Mouse (Mus musculus) small intestine, adult 2 months (tissue): ENCODE results near the gene Capn13. TPM values are rescaled to one million over a fixed set of nuclear protein-coding genes. Genes with fewer than 3 reads are reported as not detected.
A peak's percentile ranks its signal among the peaks of the same experiment; 100 is the strongest.

Source experiments
- H3K27ac ChIP-seq: fragments of 200-500 bp; 2 replicates; pipeline ENCODE4 v1.5.1; 2012; ENCODE audit warnings: low read depth, low read length, control low read depth, inconsistent platforms; ENCODE audit not compliant: insufficient read depth
- H3K27me3 ChIP-seq: fragments of 200-500 bp; 2 replicates; pipeline ENCODE4 v1.6.1; 2012; ENCODE audit warnings: mild to moderate bottlenecking, moderate library complexity, low read length, inconsistent platforms; ENCODE audit not compliant: control insufficient read depth, insufficient read depth
- H3K36me3 ChIP-seq: fragments of 200-500 bp; 2 replicates; pipeline ENCODE4 v1.6.1; 2012; ENCODE audit warnings: mild to moderate bottlenecking, low read length, control low read depth, inconsistent platforms; ENCODE audit not compliant: control insufficient read depth, insufficient read depth
- H3K4me1 ChIP-seq: fragments of 200-500 bp; 2 replicates; pipeline ENCODE4 v1.6.1; 2012; ENCODE audit warnings: low read length, inconsistent platforms, mixed read lengths; ENCODE audit not compliant: control insufficient read depth, insufficient read depth, insufficient read length
- H3K4me3 ChIP-seq: fragments of 200-500 bp; 2 replicates; pipeline ENCODE4 v1.5.1; 2012; ENCODE audit warnings: low read depth, mild to moderate bottlenecking, control low read depth, inconsistent platforms, low read length, moderate library complexity
- CTCF ChIP-seq: fragments of 200-500 bp; IDR thresholded peaks from 2 replicates; pipeline ENCODE4 v1.5.1; 2012; ENCODE audit warnings: low read depth, mild to moderate bottlenecking, control low read depth, inconsistent platforms, low read length, moderate library complexity, mixed read lengths; ENCODE audit not compliant: insufficient replicate concordance, insufficient read length; ENCODE audit errors: extremely low read depth
- POLR2A ChIP-seq: fragments of 200-500 bp; IDR thresholded peaks from 2 replicates; pipeline ENCODE4 v1.6.1; 2012; ENCODE audit warnings: low read depth, mild to moderate bottlenecking, control low read depth, inconsistent platforms, low read length, moderate library complexity
- WGBS: fragments of 180-500 bp; shearing (Covaris S2); methylation state at CpG from one replicate; pipeline ENCODE4 v1.1.7; 2018; 5-methylcytosine and 5-hydroxymethylcytosine counted together
- polyA plus RNA-seq: library from polyadenylated mRNA; depleted of rRNA; stranded (reverse); fragments of >200 nt; gene quantifications from 2 replicates; pipeline ENCODE4 v1.2.3, GENCODE M21; 2012

Gene Capn13
- polyA plus RNA-seq, 1 experiment: 6.8 TPM

DNA sequence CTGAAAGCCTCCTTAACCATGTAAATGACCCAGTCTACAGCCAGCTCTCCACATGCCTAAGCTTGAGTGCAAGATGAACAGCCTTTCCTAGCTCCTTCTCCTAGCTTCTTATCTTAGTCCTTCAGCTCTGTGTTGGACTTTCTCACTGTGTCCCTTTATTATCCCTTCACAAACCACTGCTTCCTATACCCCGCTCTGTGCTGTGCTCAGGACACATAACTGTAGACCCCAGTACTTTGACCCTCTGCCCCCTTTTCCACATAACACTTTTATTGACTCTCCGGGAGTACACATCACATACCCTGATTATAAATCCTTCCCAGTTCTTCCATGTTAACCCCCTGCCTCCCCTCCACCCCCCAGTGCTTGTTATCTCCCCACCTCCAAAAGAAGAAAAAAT, 606 bp upstream of the Capn13 start:
- Histone ChIP-seq H3K4me1 (peaks cover 22% of the 10 kb centered on the region), H3K36me3 (no peaks in the 10 kb centered on the region), H3K27ac (no peak overlapping the region), H3K4me3 (no peak overlapping the region), H3K27me3 (no peaks in the 10 kb centered on the region)
- TF ChIP-seq POLR2A (no peak), CTCF (no peak)
- 31% methylated on average over 2 of the region's 2 CpGs for WGBS

DNA sequence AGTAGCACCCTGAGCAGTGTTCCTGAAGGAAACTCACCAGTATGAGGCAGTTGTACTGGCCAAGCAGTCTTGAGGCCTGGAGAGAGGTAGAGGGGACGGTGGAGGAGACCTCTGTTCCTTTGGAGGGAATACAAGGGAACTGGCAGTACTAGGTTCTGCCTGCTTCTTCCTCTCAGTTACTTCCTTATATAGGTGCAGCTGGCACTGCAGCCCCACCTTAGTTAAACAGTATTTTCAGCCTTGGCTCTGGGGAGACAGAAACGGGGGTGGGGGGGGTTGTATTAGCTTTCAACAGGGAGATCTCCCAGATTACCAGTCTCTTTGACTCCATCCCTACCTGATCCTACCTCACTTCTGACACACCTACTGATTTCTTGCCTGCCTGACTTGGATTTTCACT, 1.5 kb downstream of the Capn13 start:
- Histone ChIP-seq H3K27ac (peak overlapping the region; percentile 61), H3K27me3 (no peaks in the 10 kb centered on the region), H3K36me3 (no peaks in the 10 kb centered on the region), H3K4me3 (peak overlapping the region; percentile 25; the same call in 1 of the 2 replicates), H3K4me1 (peaks cover 25% of the 10 kb centered on the region)
- TF ChIP-seq POLR2A (no peak), CTCF (no peak)
- WGBS: 12% methylated on average over 2 of the region's 2 CpGs

DNA sequence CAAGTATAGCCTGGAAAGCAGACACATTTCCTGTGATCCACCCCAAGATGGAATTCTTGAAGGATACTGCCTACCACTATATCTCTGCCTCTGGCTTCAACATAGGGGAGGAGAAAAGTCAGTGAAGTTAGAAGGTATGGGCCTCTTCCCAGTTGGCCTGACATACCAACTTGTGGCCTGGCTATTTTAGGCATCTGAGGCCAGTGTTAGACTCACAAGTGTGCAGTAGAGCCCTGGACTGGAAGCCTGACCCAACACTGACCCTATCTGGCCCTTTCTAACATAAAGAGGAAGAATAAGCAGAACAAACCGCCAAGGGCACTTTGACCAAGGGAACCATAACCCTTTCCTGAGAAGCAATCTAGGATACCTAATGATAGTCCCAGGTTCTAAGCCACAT, 7.3 kb downstream of the Capn13 start:
- Histone ChIP-seq H3K4me3 (no peak overlapping the region), H3K36me3 (no peaks in the 10 kb centered on the region), H3K27me3 (no peaks in the 10 kb centered on the region), H3K27ac (no peak overlapping the region), H3K4me1 (peaks cover 10% of the 10 kb centered on the region)
- WGBS: 83% methylated on average over 1 of the region's 1 CpGs
- TF ChIP-seq CTCF (no peak), POLR2A (no peak)

DNA sequence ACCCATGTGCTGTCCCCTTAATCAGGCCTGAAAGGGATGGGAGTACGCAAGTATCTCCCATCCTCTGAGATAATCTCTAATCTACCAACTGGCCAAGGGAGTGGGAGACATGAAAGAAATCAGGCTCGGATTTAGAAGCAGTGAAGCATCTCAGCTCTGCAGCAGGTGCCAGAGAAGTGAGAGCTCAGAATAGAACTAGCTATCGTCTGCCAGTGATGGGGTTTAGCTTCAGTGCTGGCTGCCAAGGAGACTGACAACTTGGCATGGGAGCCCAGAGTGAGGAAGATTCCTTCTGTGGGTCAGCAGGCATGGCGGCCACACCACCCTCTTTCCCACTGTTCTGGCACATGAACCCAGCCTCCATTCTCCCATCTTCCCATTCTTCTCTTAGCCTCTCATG, 8.9 kb downstream of the Capn13 start:
- H3K36me3 ChIP-seq: no peaks in the 10 kb centered on the region
- no peak overlapping the region for H3K27ac ChIP-seq
- TF ChIP-seq CTCF (no peak), POLR2A (no peak)
- H3K4me3 ChIP-seq: no peak overlapping the region
- 88% methylated on average over 4 of the region's 4 CpGs for WGBS
- no peaks in the 10 kb centered on the region for H3K27me3 ChIP-seq
- peaks cover 4% of the 10 kb centered on the region; the same call in 1 of the 2 replicates for H3K4me1 ChIP-seq

DNA sequence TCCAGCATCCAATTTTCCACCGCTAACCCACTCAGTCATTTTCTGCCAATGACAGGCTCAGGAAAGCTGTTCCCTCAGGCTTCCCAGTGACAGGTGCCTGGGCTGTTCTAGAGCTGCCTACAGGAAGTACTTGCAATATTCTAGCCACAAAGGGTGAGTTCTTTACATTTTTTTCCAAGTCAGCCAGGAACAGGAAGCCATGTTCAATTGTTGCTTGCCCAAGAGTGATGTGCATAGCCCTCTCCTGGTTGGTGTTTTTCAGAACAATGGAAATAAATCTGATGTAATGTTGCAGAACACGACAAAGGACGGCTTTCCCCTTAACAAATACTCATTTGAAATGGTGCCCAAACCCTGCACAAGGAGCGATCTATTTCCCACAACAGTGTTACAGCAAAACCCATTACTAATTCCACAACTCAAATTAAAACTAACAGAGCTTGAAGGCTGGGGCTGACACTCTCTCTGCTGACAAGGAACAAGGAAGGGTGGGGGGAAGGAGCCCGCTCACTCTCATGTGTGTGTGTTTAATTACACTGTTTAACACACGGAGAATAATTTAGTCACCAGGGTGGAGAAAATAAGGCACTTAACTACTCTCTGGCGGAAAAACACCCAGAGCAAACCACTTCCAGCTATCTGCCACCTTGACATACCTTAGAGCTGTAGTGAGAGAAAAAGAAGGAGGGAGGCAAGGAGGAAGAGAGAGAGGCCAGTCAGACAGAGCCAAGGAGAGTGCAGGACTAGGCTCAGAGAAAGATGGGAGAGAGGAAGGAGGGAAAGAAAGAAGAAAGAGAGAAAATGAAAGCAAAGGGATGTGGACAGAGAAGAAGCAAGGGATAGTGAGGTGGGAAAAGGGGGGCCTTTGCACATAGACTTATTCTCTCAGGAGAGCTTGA, 10.2 kb downstream of the Capn13 start:
- Histone ChIP-seq H3K36me3 (no peaks in the 10 kb centered on the region), H3K27ac (no peak overlapping the region), H3K4me3 (no peak overlapping the region), H3K4me1 (peaks cover 2% of the 10 kb centered on the region; the same call in 1 of the 2 replicates), H3K27me3 (no peaks in the 10 kb centered on the region)
- TF ChIP-seq POLR2A (no peak), CTCF (no peak)
- 74% methylated on average over 7 of the region's 7 CpGs for WGBS

DNA sequence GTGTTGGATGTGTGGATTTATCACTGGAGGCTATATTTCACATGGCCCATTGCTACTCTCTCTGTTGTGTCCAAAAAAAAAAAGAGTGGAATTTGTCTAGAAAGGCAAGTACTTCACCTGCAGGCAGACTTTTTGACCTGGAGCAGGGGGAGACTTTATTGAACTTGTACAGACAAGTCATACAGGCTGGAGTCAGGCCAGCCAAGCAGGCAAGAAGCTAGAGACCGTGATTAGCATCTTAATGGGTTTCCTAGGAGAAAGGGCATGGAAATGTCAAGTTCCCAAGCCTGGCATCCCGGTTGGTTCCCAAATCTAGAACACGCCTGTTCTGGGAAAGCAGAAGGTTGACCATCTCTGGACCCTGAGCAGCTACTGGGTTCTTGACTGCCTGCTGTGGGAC, 11.3 kb downstream of the Capn13 start:
- TF ChIP-seq CTCF (no peak), POLR2A (no peak)
- no peak overlapping the region for H3K27ac ChIP-seq
- no peak overlapping the region for H3K4me3 ChIP-seq
- H3K27me3 ChIP-seq: no peaks in the 10 kb centered on the region
- 70% methylated on average over 3 of the region's 3 CpGs for WGBS
- no peaks in the 10 kb centered on the region for H3K36me3 ChIP-seq
- peaks cover 2% of the 10 kb centered on the region; the same call in 1 of the 2 replicates for H3K4me1 ChIP-seq

- 68% methylated on average over 2 of the region's 2 CpGs for WGBS
- no peak overlapping the region for H3K27ac ChIP-seq
- peaks cover 2% of the 10 kb centered on the region; the same call in 1 of the 2 replicates for H3K4me1 ChIP-seq
- TF ChIP-seq POLR2A: no peak
- no peak for TF ChIP-seq CTCF
- H3K36me3 ChIP-seq: no peaks in the 10 kb centered on the region
- H3K4me3 ChIP-seq: no peak overlapping the region
- no peaks in the 10 kb centered on the region for H3K27me3 ChIP-seq
Measured at GRCm38 (mm10) chr17:73386581-73386980, 14.1 kb downstream of the Capn13 start.

- Histone ChIP-seq H3K36me3 (no peaks in the 10 kb centered on the region), H3K27me3 (no peaks in the 10 kb centered on the region), H3K27ac (no peak overlapping the region), H3K4me3 (no peak overlapping the region), H3K4me1 (peaks cover 2% of the 10 kb centered on the region; the same call in 1 of the 2 replicates)
- TF ChIP-seq CTCF (no peak), POLR2A (no peak)
- 69% methylated on average over 3 of the region's 3 CpGs for WGBS
Measured at GRCm38 (mm10) chr17:73385940-73386339, 14.7 kb downstream of the Capn13 start.
